Comparison of ENCODE assay signal across 10 mouse cellular contexts in genomic region chr15:102249967-102250366, GRCm38 (mm10). TPM values are rescaled to one million over a fixed set of nuclear protein-coding genes. Genes with fewer than 3 reads are reported as not detected.
DNase-seq lines count a peak whose midpoint lies in the region; ATAC-seq and TF ChIP-seq lines count a peak whose summit lies in the region.
"Had no signal": no experiment of that assay in that cellular context is flagged by ENCODE, and none has a peak within 500 bp of the region (broad histone marks: within the 10 kb centered on the region; RNA-seq: fewer than 3 reads in every experiment).

No protein-coding gene starts in this region.

- no peak for ATAC-seq in liver, embryonic 11.5 days (replicated peaks; ENCODE audit: low FRiP score)
- no peak for ATAC-seq in embryonic facial prominence, embryonic 15.5 days (ENCODE audit: insufficient number of reproducible peaks, low FRiP score, low TSS enrichment, low read depth)
- no peak for ATAC-seq in neural tube, embryonic 13.5 days (ENCODE audit: low read depth)
- ATAC-seq: forebrain, embryonic 13.5 days had no signal

- intact Hi-C loops in heart, adult 2 months (cut with DNase I) = loop anchor here (2.0 kb wide), 1 partner anchor 29 kb away; the partner anchor contains the start of gene Mfsd5

- H3K4me1 ChIP-seq in heart, adult 2 months (ENCODE audit: control insufficient read depth, insufficient read depth, low read length) = 0 out of 2 replicates have a peak, but pooled peaks cover 2% of the 10 kb centered on the region
- H3K4me1 ChIP-seq in liver, embryonic 11.5 days (replicated peaks; ENCODE audit: control insufficient read depth, insufficient read depth, low read length) = peaks cover 23% of the 10 kb centered on the region
- H3K4me1 ChIP-seq in embryonic facial prominence, embryonic 15.5 days = peaks cover 81% of the 10 kb centered on the region
- H3K4me1 ChIP-seq in neural tube, embryonic 13.5 days (replicated peaks) = peaks cover 48% of the 10 kb centered on the region

- no peak overlapping the region for H3K4me3 ChIP-seq in heart, adult 2 months
- no peak overlapping the region for H3K4me3 ChIP-seq in liver, embryonic 11.5 days (ENCODE audit: low read depth, low read length)
- H3K4me3 ChIP-seq in embryonic facial prominence, embryonic 15.5 days (replicated peaks) = peak overlapping the region; percentile 50
- H3K4me3 ChIP-seq in neural tube, embryonic 13.5 days = no peak overlapping the region
- H3K4me3 ChIP-seq: forebrain, embryonic 13.5 days had no signal

- 80% methylated on average over 9 of the region's 9 CpGs for WGBS in heart, adult 2 months
- WGBS in liver, embryonic 11.5 days = 48% methylated on average over 9 of the region's 9 CpGs
- WGBS in embryonic facial prominence, embryonic 15.5 days = 23% methylated on average over 9 of the region's 9 CpGs
- WGBS in neural tube, embryonic 13.5 days = 42% methylated on average over 9 of the region's 9 CpGs

- no peak for TF ChIP-seq EP300 in heart, adult 2 months (IDR thresholded peaks at IDR 0.05; ENCODE audit: insufficient read depth, low read depth, low read length)

- no peaks in the 10 kb centered on the region for H3K9me3 ChIP-seq in liver, embryonic 11.5 days (ENCODE audit: control insufficient read depth, low read length)
- H3K9me3 ChIP-seq in embryonic facial prominence, embryonic 15.5 days (replicated peaks) = no peaks in the 10 kb centered on the region
- H3K9me3 ChIP-seq in neural tube, embryonic 13.5 days = no peaks in the 10 kb centered on the region
- H3K9me3 ChIP-seq: forebrain, embryonic 13.5 days had no signal

- H3K27me3 ChIP-seq in heart, adult 2 months (ENCODE audit: control insufficient read depth, insufficient read depth, low read length) = no peaks in the 10 kb centered on the region
- peaks cover 87% of the 10 kb centered on the region for H3K27me3 ChIP-seq in liver, embryonic 11.5 days (replicated peaks; ENCODE audit: control insufficient read depth, insufficient read depth, low read length)
- no peaks in the 10 kb centered on the region for H3K27me3 ChIP-seq in embryonic facial prominence, embryonic 15.5 days
- H3K27me3 ChIP-seq in neural tube, embryonic 13.5 days = peaks cover 34% of the 10 kb centered on the region

- peak overlapping the region; percentile 32; the same call in 1 of the 2 replicates for H3K9ac ChIP-seq in heart, adult 2 months (ENCODE audit: low read depth, low read length)
- 0 out of 2 replicates have a peak overlapping the region, but pooled peaks have one; percentile 12 for H3K9ac ChIP-seq in liver, embryonic 11.5 days (ENCODE audit: low read depth, low read length)
- peak overlapping the region; percentile 31; the same call in 1 of the 2 replicates for H3K9ac ChIP-seq in embryonic facial prominence, embryonic 15.5 days
- H3K9ac ChIP-seq in neural tube, embryonic 13.5 days = peak overlapping the region; percentile 26; the same call in 1 of the 2 replicates
- H3K9ac ChIP-seq: forebrain, embryonic 13.5 days had no signal

- no peaks in the 10 kb centered on the region for H3K79me2 ChIP-seq in heart, adult 2 months (replicated peaks; ENCODE audit: control insufficient read depth, insufficient read depth, low read length)

- H3K4me2 ChIP-seq in liver, embryonic 11.5 days = peak overlapping the region; percentile 44; the same call in 1 of the 2 replicates
- peak overlapping the region; percentile 76 for H3K4me2 ChIP-seq in embryonic facial prominence, embryonic 15.5 days (replicated peaks)
- peak overlapping the region; percentile 92 for H3K4me2 ChIP-seq in neural tube, embryonic 13.5 days

- no peak for DNase-seq in heart, adult 2 months
- DNase-seq in heart, postnatal 4 days = no peak
- no peak for DNase-seq in liver, embryonic 11.5 days (ENCODE audit: low spot score)
- no peak for DNase-seq in liver
- no peak for DNase-seq in gastrocnemius, adult 8-10 months (ENCODE audit: low spot score in 2 of 2)
- no peak for DNase-seq in right cerebral cortex, postnatal 25 days

- peak overlapping the region; percentile 63 for H3K27ac ChIP-seq in heart, adult 2 months
- H3K27ac ChIP-seq in liver, embryonic 11.5 days (ENCODE audit: low read depth, low read length) = peak overlapping the region; percentile 2; the same call in 1 of the 2 replicates
- H3K27ac ChIP-seq in embryonic facial prominence, embryonic 15.5 days (replicated peaks) = peak overlapping the region; percentile 96
- peak overlapping the region; percentile 39 for H3K27ac ChIP-seq in neural tube, embryonic 13.5 days (replicated peaks)
- H3K27ac ChIP-seq: forebrain, embryonic 13.5 days had no signal

- H3K36me3 ChIP-seq in heart, adult 2 months (ENCODE audit: control insufficient read depth, insufficient read depth, low read length) = no peaks in the 10 kb centered on the region
- no peaks in the 10 kb centered on the region for H3K36me3 ChIP-seq in liver, embryonic 11.5 days (ENCODE audit: control insufficient read depth, insufficient read depth, low read length)
- peaks cover 34% of the 10 kb centered on the region for H3K36me3 ChIP-seq in embryonic facial prominence, embryonic 15.5 days
- no peaks in the 10 kb centered on the region for H3K36me3 ChIP-seq in neural tube, embryonic 13.5 days

- TF ChIP-seq CTCF in heart, adult 2 months (IDR thresholded peaks at IDR 0.05) = no peak

- no peak for TF ChIP-seq POLR2A in heart, adult 2 months (IDR thresholded peaks at IDR 0.05; ENCODE audit: insufficient read depth, low read depth, low read length)

RNA-seq across cellular contexts. Expression of gene Rarg, which starts 7.3 kb away (rescaled TPM):
- 10 to 100 TPM; 18.1 to 20.3 TPM for total RNA-seq in heart, adult 2 months (2021)
- polyA plus RNA-seq in heart, adult 2 months (2012; rRNA removed) = 19.9 and 26.9 TPM in 2 replicates
- 10 to 100 TPM; 12.9 to 16.6 TPM for total RNA-seq in heart, postnatal 4 days (2021)
- polyA plus RNA-seq in liver, embryonic 11.5 days (2014; fragmentation: Nextera tagmentation; extraction: Ambion mirVana) = 11.1 and 11.5 TPM in 2 replicates
- polyA plus RNA-seq in embryonic facial prominence, embryonic 15.5 days (2015; fragmentation: Nextera tagmentation; extraction: Ambion mirVana) = 112 and 123 TPM in 2 replicates
- 8.5 and 12.5 TPM in 2 replicates for polyA plus RNA-seq in neural tube, embryonic 13.5 days (2015; fragmentation: Nextera tagmentation; extraction: Ambion mirVana)
- 1 to 10 TPM; 4.4 to 9.8 (median 8.4) TPM for total RNA-seq in gastrocnemius, adult 8-10 months (2022)

RNA-seq across cellular contexts. Expression of gene Itgb7, which starts 18.2 kb away (rescaled TPM):
- 1 to 10 TPM; 1.5 to 2.0 TPM for total RNA-seq in heart, adult 2 months (2021)
- polyA plus RNA-seq in heart, adult 2 months (2012; rRNA removed) = 2.4 and 4.6 TPM in 2 replicates
- total RNA-seq in heart, postnatal 4 days (2021) = 1 to 10 TPM in 1 of 2 experiments, under 1 TPM in 1; 0.98 to 1.0 TPM
- 3.9 and 4.1 TPM in 2 replicates for polyA plus RNA-seq in liver, embryonic 11.5 days (2014; fragmentation: Nextera tagmentation; extraction: Ambion mirVana)
- 5.8 and 6.8 TPM in 2 replicates for polyA plus RNA-seq in embryonic facial prominence, embryonic 15.5 days (2015; fragmentation: Nextera tagmentation; extraction: Ambion mirVana)
- 0.30 and 1.7 TPM in 2 replicates for polyA plus RNA-seq in neural tube, embryonic 13.5 days (2015; fragmentation: Nextera tagmentation; extraction: Ambion mirVana)
- 1 to 10 TPM in 2 of 4 experiments, under 1 TPM in 2; 0.34 to 1.8 (median 1.0) TPM for total RNA-seq in gastrocnemius, adult 8-10 months (2022)

RNA-seq across cellular contexts. Expression of gene Gm9918, which starts 20.4 kb away (rescaled TPM):
- total RNA-seq in heart, adult 2 months (2021) = not detected
- polyA plus RNA-seq in heart, adult 2 months (2012; rRNA removed) = 0.06 TPM in 1 of 2 replicates, not detected in the other
- not detected for total RNA-seq in heart, postnatal 4 days (2021)
- 0.13 TPM in 1 of 2 replicates, not detected in the other for polyA plus RNA-seq in liver, embryonic 11.5 days (2014; fragmentation: Nextera tagmentation; extraction: Ambion mirVana)
- polyA plus RNA-seq in embryonic facial prominence, embryonic 15.5 days (2015; fragmentation: Nextera tagmentation; extraction: Ambion mirVana) = 1.6 and 1.7 TPM in 2 replicates
- polyA plus RNA-seq in neural tube, embryonic 13.5 days (2015; fragmentation: Nextera tagmentation; extraction: Ambion mirVana) = 0.14 TPM in 1 of 2 replicates, not detected in the other
- total RNA-seq in gastrocnemius, adult 8-10 months (2022) = not detected
- polyA plus RNA-seq: C2C12 had no signal

RNA-seq across cellular contexts. Expression of gene Mfsd5, which starts 29.3 kb away (rescaled TPM):
- total RNA-seq in heart, adult 2 months (2021) = 10 to 100 TPM; 17.0 to 19.4 TPM
- 37.8 and 47.9 TPM in 2 replicates for polyA plus RNA-seq in heart, adult 2 months (2012; rRNA removed)
- total RNA-seq in heart, postnatal 4 days (2021) = 10 to 100 TPM; 21.1 to 22.7 TPM
- polyA plus RNA-seq in liver, embryonic 11.5 days (2014; fragmentation: Nextera tagmentation; extraction: Ambion mirVana) = 58.8 and 60.7 TPM in 2 replicates
- 84.0 and 88.6 TPM in 2 replicates for polyA plus RNA-seq in embryonic facial prominence, embryonic 15.5 days (2015; fragmentation: Nextera tagmentation; extraction: Ambion mirVana)
- 52.0 and 54.0 TPM in 2 replicates for polyA plus RNA-seq in neural tube, embryonic 13.5 days (2015; fragmentation: Nextera tagmentation; extraction: Ambion mirVana)
- total RNA-seq in gastrocnemius, adult 8-10 months (2022) = 10 to 100 TPM; 14.9 to 17.3 (median 15.7) TPM

RNA-seq across cellular contexts. Expression of gene Csad, which starts 45.4 kb away (rescaled TPM):
- 10 to 100 TPM; 13.1 to 15.6 TPM for total RNA-seq in heart, adult 2 months (2021)
- polyA plus RNA-seq in heart, adult 2 months (2012; rRNA removed) = 33.4 and 42.1 TPM in 2 replicates
- total RNA-seq in heart, postnatal 4 days (2021) = 10 to 100 TPM; 26.8 to 29.9 TPM
- polyA plus RNA-seq in liver, embryonic 11.5 days (2014; fragmentation: Nextera tagmentation; extraction: Ambion mirVana) = 33.3 and 35.1 TPM in 2 replicates
- 99.1 and 106 TPM in 2 replicates for polyA plus RNA-seq in embryonic facial prominence, embryonic 15.5 days (2015; fragmentation: Nextera tagmentation; extraction: Ambion mirVana)
- 35.9 and 38.8 TPM in 2 replicates for polyA plus RNA-seq in neural tube, embryonic 13.5 days (2015; fragmentation: Nextera tagmentation; extraction: Ambion mirVana)
- total RNA-seq in gastrocnemius, adult 8-10 months (2022) = 1 to 10 TPM; 5.6 to 8.5 (median 7.6) TPM

Comparison
In these comparisons a context has a peak if more than half of its experiments do, and no peak if none do; other contexts are left out.
1. H3K27ac ChIP-seq: peak in every context shown above with its lines; median percentile 96 in embryonic facial prominence, embryonic 15.5 days; 63 in heart, adult 2 months; 39 in neural tube, embryonic 13.5 days; 2 in liver, embryonic 11.5 days.